Mouse (Mus musculus): ENCODE data around the gene U2af1l4. TPM values are rescaled to one million over a fixed set of nuclear protein-coding genes. Genes with fewer than 3 reads are reported as not detected.

The U2af1l4 gene
- polyA plus RNA-seq, 1 experiment, result 63.6 TPM

GRCm38 (mm10) chr7:30567555-30567954 lies 4.5 kb downstream of the U2af1l4 start:
- Histone ChIP-seq H3ac (ENCODE audit: control insufficient read depth, insufficient read length, low read depth) (no peak overlapping the region), H3K36me3 (ENCODE audit: control insufficient read depth, insufficient read depth) (peaks cover 25% of the 10 kb centered on the region), H3K4me3 (ENCODE audit: insufficient read depth, poor library complexity, severe bottlenecking) (no peak overlapping the region), H3K27me3 (ENCODE audit: control insufficient read depth, insufficient read depth, insufficient read length) (no peaks in the 10 kb centered on the region), H3K79me2 (ENCODE audit: control insufficient read depth, insufficient read depth) (peaks cover 13% of the 10 kb centered on the region), H3K79me3 (ENCODE audit: low read depth) (peaks cover 2% of the 10 kb centered on the region)
- TF ChIP-seq CTCF (IDR thresholded peaks at IDR 0.05; ENCODE audit: control insufficient read depth, insufficient read depth, insufficient read length), result no peak
- no peak for TF ChIP-seq MYOG (IDR thresholded peaks at IDR 0.05; ENCODE audit: control insufficient read depth, extremely low read depth, insufficient read length)
- no peak for TF ChIP-seq FOSL1 (IDR thresholded peaks at IDR 0.05; ENCODE audit: insufficient read depth, low read length, poor library complexity, severe bottlenecking)
- TF ChIP-seq CEBPB (IDR thresholded peaks at IDR 0.05; ENCODE audit: low read depth), result no peak
- TF ChIP-seq USF1 (IDR thresholded peaks at IDR 0.05; ENCODE audit: low read depth), result no peak
- no peak for TF ChIP-seq MYOD1 (IDR thresholded peaks at IDR 0.05; ENCODE audit: control insufficient read depth, insufficient read length, low read depth)
- TF ChIP-seq MAX (IDR thresholded peaks at IDR 0.05), result no peak

GRCm38 (mm10) chr7:30572389-30572788 lies 9.3 kb downstream of the U2af1l4 start:
- Histone ChIP-seq H3ac (ENCODE audit: control insufficient read depth, insufficient read length, low read depth) (no peak overlapping the region), H3K36me3 (ENCODE audit: control insufficient read depth, insufficient read depth) (peaks cover 52% of the 10 kb centered on the region), H3K27me3 (ENCODE audit: control insufficient read depth, insufficient read depth, insufficient read length) (no peaks in the 10 kb centered on the region), H3K4me3 (ENCODE audit: insufficient read depth, poor library complexity, severe bottlenecking) (no peak overlapping the region), H3K79me3 (ENCODE audit: low read depth) (no peaks in the 10 kb centered on the region), H3K79me2 (ENCODE audit: control insufficient read depth, insufficient read depth) (no peaks in the 10 kb centered on the region)
- TF ChIP-seq USF1 (IDR thresholded peaks at IDR 0.05; ENCODE audit: low read depth) (no peak), MYOG (IDR thresholded peaks at IDR 0.05; ENCODE audit: control insufficient read depth, extremely low read depth, insufficient read length) (no peak), FOSL1 (IDR thresholded peaks at IDR 0.05; ENCODE audit: insufficient read depth, low read length, poor library complexity, severe bottlenecking) (no peak), CTCF (IDR thresholded peaks at IDR 0.05; ENCODE audit: control insufficient read depth, insufficient read depth, insufficient read length) (no peak), CEBPB (IDR thresholded peaks at IDR 0.05; ENCODE audit: low read depth) (no peak), MAX (IDR thresholded peaks at IDR 0.05) (no peak), MYOD1 (IDR thresholded peaks at IDR 0.05; ENCODE audit: control insufficient read depth, insufficient read length, low read depth) (no peak)

GRCm38 (mm10) chr7:30572969-30573368 lies 9.9 kb downstream of the U2af1l4 start:
- Histone ChIP-seq H3ac (ENCODE audit: control insufficient read depth, insufficient read length, low read depth) (no peak overlapping the region), H3K79me2 (ENCODE audit: control insufficient read depth, insufficient read depth) (no peaks in the 10 kb centered on the region), H3K79me3 (ENCODE audit: low read depth) (no peaks in the 10 kb centered on the region), H3K36me3 (ENCODE audit: control insufficient read depth, insufficient read depth) (peaks cover 58% of the 10 kb centered on the region), H3K4me3 (ENCODE audit: insufficient read depth, poor library complexity, severe bottlenecking) (no peak overlapping the region), H3K27me3 (ENCODE audit: control insufficient read depth, insufficient read depth, insufficient read length) (no peaks in the 10 kb centered on the region)
- TF ChIP-seq CTCF (IDR thresholded peaks at IDR 0.05; ENCODE audit: control insufficient read depth, insufficient read depth, insufficient read length) (no peak), FOSL1 (IDR thresholded peaks at IDR 0.05; ENCODE audit: insufficient read depth, low read length, poor library complexity, severe bottlenecking) (no peak), MAX (IDR thresholded peaks at IDR 0.05) (no peak), MYOG (IDR thresholded peaks at IDR 0.05; ENCODE audit: control insufficient read depth, extremely low read depth, insufficient read length) (no peak), USF1 (IDR thresholded peaks at IDR 0.05; ENCODE audit: low read depth) (no peak), CEBPB (IDR thresholded peaks at IDR 0.05; ENCODE audit: low read depth) (no peak), MYOD1 (IDR thresholded peaks at IDR 0.05; ENCODE audit: control insufficient read depth, insufficient read length, low read depth) (no peak)

GRCm38 (mm10) chr7:30579950-30580349 lies 16.8 kb downstream of the U2af1l4 start:
- Histone ChIP-seq H3K4me3 (ENCODE audit: insufficient read depth, poor library complexity, severe bottlenecking) (no peak overlapping the region), H3K27me3 (ENCODE audit: control insufficient read depth, insufficient read depth, insufficient read length) (no peaks in the 10 kb centered on the region), H3K79me2 (ENCODE audit: control insufficient read depth, insufficient read depth) (peaks cover 9% of the 10 kb centered on the region), H3K79me3 (ENCODE audit: low read depth) (no peaks in the 10 kb centered on the region), H3K36me3 (ENCODE audit: control insufficient read depth, insufficient read depth) (peaks cover 69% of the 10 kb centered on the region), H3ac (ENCODE audit: control insufficient read depth, insufficient read length, low read depth) (no peak overlapping the region)
- TF ChIP-seq USF1 (IDR thresholded peaks at IDR 0.05; ENCODE audit: low read depth) (no peak), CTCF (IDR thresholded peaks at IDR 0.05; ENCODE audit: control insufficient read depth, insufficient read depth, insufficient read length) (no peak), FOSL1 (IDR thresholded peaks at IDR 0.05; ENCODE audit: insufficient read depth, low read length, poor library complexity, severe bottlenecking) (no peak), MYOD1 (IDR thresholded peaks at IDR 0.05; ENCODE audit: control insufficient read depth, insufficient read length, low read depth) (no peak), MAX (IDR thresholded peaks at IDR 0.05) (no peak), MYOG (IDR thresholded peaks at IDR 0.05; ENCODE audit: control insufficient read depth, extremely low read depth, insufficient read length) (no peak), CEBPB (IDR thresholded peaks at IDR 0.05; ENCODE audit: low read depth) (no peak)

GRCm38 (mm10) chr7:30581547-30581946 lies 18.4 kb downstream of the U2af1l4 start:
- no peak overlapping the region for H3K4me3 ChIP-seq (ENCODE audit: insufficient read depth, poor library complexity, severe bottlenecking)
- peaks cover 5% of the 10 kb centered on the region for H3K79me3 ChIP-seq (ENCODE audit: low read depth)
- no peak for TF ChIP-seq CTCF (IDR thresholded peaks at IDR 0.05; ENCODE audit: control insufficient read depth, insufficient read depth, insufficient read length)
- no peak for TF ChIP-seq FOSL1 (IDR thresholded peaks at IDR 0.05; ENCODE audit: insufficient read depth, low read length, poor library complexity, severe bottlenecking)
- no peak for TF ChIP-seq USF1 (IDR thresholded peaks at IDR 0.05; ENCODE audit: low read depth)
- TF ChIP-seq CEBPB (IDR thresholded peaks at IDR 0.05; ENCODE audit: low read depth), result no peak
- no peak for TF ChIP-seq MAX (IDR thresholded peaks at IDR 0.05)
- TF ChIP-seq MYOD1 (IDR thresholded peaks at IDR 0.05; ENCODE audit: control insufficient read depth, insufficient read length, low read depth), result no peak
- no peak for TF ChIP-seq MYOG (IDR thresholded peaks at IDR 0.05; ENCODE audit: control insufficient read depth, extremely low read depth, insufficient read length)
- H3ac ChIP-seq (ENCODE audit: control insufficient read depth, insufficient read length, low read depth), result no peak overlapping the region
- peaks cover 25% of the 10 kb centered on the region for H3K79me2 ChIP-seq (ENCODE audit: control insufficient read depth, insufficient read depth)
- H3K27me3 ChIP-seq (ENCODE audit: control insufficient read depth, insufficient read depth, insufficient read length), result no peaks in the 10 kb centered on the region
- H3K36me3 ChIP-seq (ENCODE audit: control insufficient read depth, insufficient read depth), result peaks cover 71% of the 10 kb centered on the region

- H3ac ChIP-seq (ENCODE audit: control insufficient read depth, insufficient read length, low read depth), result no peak overlapping the region
These were observed 21.2 kb downstream of the U2af1l4 start for GRCm38 (mm10) chr7:30584339-30584738.

More at GRCm38 (mm10) chr7:30584339-30584738, 21.2 kb downstream of the U2af1l4 start:
- Histone ChIP-seq H3K27me3 (ENCODE audit: control insufficient read depth, insufficient read depth, insufficient read length) (no peaks in the 10 kb centered on the region), H3K79me3 (ENCODE audit: low read depth) (peaks cover 20% of the 10 kb centered on the region), H3K79me2 (ENCODE audit: control insufficient read depth, insufficient read depth) (peaks cover 44% of the 10 kb centered on the region), H3K36me3 (ENCODE audit: control insufficient read depth, insufficient read depth) (peaks cover 46% of the 10 kb centered on the region), H3K4me3 (ENCODE audit: insufficient read depth, poor library complexity, severe bottlenecking) (no peak overlapping the region)
- no peak for TF ChIP-seq CEBPB (IDR thresholded peaks at IDR 0.05; ENCODE audit: low read depth)
- TF ChIP-seq USF1 (IDR thresholded peaks at IDR 0.05; ENCODE audit: low read depth), result no peak
- TF ChIP-seq MYOG (IDR thresholded peaks at IDR 0.05; ENCODE audit: control insufficient read depth, extremely low read depth, insufficient read length), result no peak

All from C2C12 (cell line).